Mouse (Mus musculus) CH12.LX (cell line): ENCODE measurements around the gene Shq1.

Experiments used
- MXI1 ChIP-seq: IDR thresholded peaks from 2 replicates; pipeline ENCODE4 v1.6.1; 2011; ENCODE audit warnings: mild to moderate bottlenecking, low read depth, low read length, improper control_type of control experiment
- POLR2A ChIP-seq: IDR thresholded peaks from 2 replicates; pipeline ENCODE4 v1.6.1; 2011; ENCODE audit warnings: low read depth, mild to moderate bottlenecking, improper control_type of control experiment, low read length

DNA sequence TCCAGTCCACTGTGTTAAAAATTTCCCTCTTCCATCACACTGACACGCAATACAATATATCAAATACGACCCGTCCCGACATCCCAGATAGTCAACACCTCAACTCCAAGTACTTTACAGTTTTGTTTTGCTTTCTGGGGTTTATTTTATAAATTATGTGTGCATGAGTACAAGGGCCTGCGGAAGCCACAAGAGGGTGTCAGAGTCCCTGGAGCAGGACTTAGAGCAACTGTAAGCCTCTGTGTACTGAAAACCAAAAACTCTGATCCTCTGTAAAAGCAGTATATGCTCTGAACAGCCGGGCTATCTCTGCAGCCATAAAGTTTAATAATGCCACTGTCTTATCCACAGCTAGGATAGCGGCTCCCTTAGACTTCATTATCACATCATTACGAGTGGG is 3.3 kb downstream of the Shq1 start:
- TF ChIP-seq POLR2A (no peak), MXI1 (no peak)
